Mouse (Mus musculus) mouse embryonic stem cell (cell line): ENCODE results near the gene Zbtb16.

ENCODE experiments used
- in situ Hi-C, 2 experiments: fragments of 300-500 bp; cut with MboI; formaldehyde crosslinking; loops; 1 replicate in 1 of 2; 3 replicates in 1 of 2; pipeline ENCODE4 v1.14.3; 2019 to 2020; ENCODE audit warnings: low sequenced_read_pairs in 2 of 2, low pct_unique_long_range_greater_than_20kb in 1 of 2, mixed read lengths in 1 of 2; ENCODE audit not compliant: unreplicated experiment in 1 of 2

Gene Zbtb16

DNA sequence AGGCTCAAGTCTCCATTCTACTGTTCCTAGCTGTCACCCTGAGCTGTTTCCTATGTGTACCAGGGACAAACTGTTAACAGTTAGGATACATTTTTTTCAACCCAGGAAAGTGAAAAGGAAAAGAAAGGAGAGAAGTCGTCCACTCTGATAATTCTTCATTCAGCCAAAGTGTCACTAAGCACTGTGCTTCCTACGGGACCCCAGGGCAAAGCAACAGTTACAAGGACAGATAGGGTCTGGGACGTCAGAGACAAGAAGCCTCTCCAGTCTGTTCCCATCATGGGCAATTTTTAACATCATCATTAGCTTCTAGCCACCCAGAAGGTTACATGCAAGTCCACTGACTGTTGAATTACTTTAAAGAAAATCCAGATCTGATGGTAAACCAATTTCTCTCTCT, 111.3 kb downstream of the Zbtb16 start:
- in situ Hi-C loops: no loop called here

GRCm38 (mm10) chr9:48723511-48724304, 112.3 kb downstream of the Zbtb16 start:
- in situ Hi-C loops: no loop called here

DNA sequence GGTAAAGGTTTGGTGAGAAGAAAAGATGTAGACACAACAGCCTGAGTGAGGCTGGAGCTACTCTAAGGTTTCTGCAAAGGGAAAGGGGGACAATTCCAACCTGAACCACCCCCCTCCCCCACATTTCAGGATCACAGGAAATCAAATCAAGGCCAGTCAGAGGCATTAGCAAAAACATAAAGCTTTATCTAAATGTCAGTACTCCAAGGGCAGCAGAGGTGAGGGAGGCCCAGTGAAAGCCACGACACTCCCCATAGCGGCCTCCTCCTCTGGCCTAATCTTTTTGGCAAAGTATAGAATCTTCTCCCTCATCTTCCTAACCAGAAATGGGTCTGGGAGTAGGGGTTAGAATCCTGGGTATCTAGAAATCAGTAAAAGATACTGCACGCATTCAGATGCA, 113.0 kb downstream of the Zbtb16 start:
- in situ Hi-C loops: no loop called here

- in situ Hi-C loops: no loop called here
These were observed 113.6 kb downstream of the Zbtb16 start for GRCm38 (mm10) chr9:48722261-48722920.

DNA sequence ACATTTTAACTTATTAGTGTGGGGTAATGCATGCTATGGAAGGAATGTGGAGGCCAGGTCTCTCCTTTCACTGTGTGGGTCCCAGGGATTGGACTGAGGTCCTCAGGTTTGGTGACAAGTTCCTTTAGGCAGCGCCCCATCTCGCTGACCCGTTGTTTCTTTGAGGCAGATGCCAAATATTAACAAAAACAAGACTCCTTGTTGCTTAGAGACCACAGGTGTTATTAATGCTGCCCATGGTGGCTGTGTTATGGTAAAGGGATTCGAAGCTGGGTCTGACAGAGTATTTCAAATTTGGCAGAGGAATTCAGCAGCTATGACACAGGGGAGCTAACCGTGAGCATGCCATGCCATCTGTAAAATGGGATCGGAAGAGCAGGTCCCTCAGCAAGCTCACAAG, 114.4 kb downstream of the Zbtb16 start:
- in situ Hi-C loops: no loop called here

GRCm38 (mm10) chr9:48721172-48721571, 114.8 kb downstream of the Zbtb16 start:
- in situ Hi-C loops: no loop called here

DNA sequence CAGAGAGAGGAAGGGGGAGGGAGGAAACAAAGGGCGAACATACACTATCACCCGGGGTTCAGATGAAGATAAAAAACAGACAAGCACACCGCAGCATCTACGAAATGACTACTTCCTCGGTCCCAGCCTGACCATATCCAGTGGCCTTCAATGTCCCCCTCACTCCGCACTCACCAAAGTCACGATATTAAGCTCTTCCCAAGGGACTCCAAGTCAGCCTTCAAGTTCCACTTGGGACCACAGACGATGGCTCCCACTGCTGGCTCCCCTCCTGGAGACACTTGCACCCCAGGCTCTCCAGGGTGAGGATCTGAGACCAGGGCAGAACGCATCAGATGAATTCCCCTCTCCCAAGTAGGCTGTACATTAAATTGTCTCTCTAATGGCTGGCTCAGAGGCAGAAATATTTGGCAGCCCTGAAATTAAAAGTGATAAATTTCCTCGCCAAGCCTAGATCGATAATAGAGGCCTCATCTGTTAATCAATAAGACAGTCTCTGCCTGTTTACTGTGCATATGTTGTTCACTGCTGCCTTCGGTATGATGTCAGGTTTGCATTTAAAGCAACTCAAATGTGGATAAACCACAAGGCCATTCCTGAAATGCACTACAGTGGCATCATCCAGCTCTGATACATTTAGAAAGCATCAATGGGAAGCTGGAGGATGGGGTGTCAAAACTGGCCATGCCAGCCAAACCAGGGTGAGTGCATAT, 115.6 kb downstream of the Zbtb16 start:
- in situ Hi-C loops: no loop called here

- in situ Hi-C loops: no loop called here
These were observed 116.4 kb downstream of the Zbtb16 start for GRCm38 (mm10) chr9:48719619-48720018.

DNA sequence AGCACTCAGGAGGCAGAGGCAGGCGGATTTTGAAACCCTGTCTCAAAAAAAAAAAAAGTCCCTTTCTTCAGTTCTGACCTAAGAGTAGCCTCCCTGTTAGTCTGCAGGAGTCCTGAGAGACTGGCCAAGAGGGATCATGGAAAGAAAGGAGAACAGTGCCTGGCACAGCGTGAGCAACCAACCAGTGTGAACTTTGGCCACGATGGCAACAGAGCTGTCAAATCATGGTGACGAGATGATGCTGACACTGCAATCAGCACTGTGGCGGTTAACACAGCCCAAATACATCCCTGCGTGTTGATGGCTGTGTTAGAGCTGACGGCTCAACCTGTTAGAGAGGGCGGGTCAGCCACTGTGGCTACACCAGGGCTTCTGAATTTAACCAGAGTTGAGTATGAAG, 119.5 kb downstream of the Zbtb16 start:
- in situ Hi-C loops: no loop called here

- in situ Hi-C loops: no loop called here
These were observed 121.0 kb downstream of the Zbtb16 start for GRCm38 (mm10) chr9:48715042-48715441.

GRCm38 (mm10) chr9:48713779-48714178, 122.2 kb downstream of the Zbtb16 start:
- in situ Hi-C loops: no loop called here

GRCm38 (mm10) chr9:48712985-48713765, 122.8 kb downstream of the Zbtb16 start:
- in situ Hi-C loops: no loop called here

DNA sequence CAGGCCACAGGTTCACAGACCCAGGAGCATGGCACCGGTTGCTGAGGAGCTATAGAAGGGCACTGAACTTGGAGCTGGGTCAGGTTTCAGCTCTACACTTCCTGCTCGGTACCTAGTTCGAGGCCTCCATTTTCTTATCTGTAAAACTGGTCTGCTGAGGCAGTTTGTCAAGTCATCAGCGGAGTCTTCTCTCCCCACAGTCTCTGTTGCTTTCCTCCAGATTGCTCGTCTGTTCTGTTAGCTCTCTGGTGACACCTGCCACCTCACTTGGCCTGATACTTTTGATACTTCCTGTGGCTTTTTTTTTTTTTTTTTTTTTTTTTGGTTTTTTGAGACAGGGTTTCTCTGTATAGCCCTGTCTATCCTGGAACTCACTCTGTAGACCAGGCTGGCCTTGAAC, 124.2 kb downstream of the Zbtb16 start:
- in situ Hi-C loops: no loop called here

DNA sequence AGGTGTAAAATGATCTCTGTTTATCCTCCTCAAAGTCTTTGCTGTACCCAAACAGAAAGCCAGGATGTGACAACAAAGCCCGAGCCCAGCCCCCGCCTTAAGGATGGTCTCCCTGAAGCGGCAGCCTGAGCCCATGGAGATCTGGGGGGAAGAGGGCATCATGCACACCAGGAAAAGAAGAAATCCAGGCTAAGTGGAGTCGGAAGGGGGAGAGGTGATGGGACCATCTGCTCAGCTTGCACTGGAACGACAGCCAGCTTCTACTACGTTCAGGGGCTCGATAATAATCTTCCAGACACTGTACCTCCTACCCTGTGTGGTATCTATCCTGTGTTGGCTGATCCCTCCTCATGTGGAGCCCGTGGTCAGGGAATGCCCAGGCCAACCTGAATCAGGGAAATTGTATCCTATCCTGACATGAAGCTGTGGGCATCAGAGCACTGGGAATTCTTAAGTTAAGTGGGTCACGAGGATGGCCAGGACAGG, 124.7 kb downstream of the Zbtb16 start:
- in situ Hi-C loops: no loop called here

DNA sequence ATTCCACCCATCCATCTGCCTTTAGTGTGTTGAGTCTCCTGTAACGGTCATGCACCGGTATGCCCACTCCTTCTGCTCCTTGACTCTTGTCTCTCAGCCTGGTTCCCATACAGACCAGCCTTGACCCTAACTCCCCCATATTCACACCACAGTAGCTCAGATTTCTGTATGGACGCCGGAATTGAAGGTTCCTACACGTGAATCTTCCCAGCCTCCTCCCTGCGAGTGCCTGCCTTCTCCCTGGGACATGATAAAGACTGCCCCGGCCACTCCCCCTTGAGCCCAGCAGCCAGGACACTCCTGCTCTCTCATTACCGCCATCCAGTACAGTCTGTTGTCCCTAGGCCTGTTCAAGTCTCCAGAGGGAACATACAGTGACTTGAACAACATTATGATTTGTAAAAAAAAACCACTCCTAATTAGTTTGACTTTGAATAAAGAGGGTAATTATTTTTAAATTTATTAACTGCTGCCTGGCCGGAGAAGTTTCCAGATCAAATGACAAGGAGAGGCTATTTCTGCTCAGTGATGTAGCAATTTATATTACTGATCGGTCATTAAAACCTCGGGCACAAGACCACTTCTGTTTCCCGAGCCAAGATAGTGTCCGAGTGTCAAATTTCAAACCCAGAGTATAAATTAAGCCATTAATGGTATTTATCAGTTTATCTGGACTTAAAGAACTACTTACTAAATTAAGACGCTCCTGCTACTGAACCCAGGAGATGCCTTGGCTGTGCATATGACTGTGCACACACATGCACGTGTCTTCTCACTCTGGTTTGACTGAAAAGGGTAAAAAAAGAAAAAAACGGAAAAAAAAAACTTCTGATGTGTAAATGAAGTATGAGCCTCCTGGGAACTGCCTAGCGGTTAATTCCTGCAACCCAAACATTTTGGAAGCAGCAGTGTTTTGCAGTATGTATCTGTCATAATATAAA, 125.4 kb downstream of the Zbtb16 start:
- in situ Hi-C loops: no loop called here

DNA sequence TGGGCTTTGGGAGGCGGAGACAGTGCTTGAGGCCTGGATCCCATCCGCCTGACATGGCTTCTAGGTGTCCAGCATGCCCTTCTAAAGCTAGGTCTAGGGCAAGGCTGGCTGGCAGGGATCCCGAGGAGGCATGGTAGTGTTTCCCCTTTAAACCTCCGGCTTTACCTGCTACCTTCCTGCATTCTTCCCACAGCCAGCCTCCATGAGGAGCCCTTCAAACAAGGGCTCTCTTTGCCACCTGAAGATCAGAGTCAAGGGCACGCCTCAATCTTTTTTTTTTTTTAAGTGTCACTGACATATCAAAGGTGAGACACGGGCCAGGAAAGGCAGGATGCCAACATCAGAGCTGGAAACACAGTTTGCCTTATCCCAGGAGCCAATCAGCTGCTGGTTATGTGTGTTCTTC, 128.2 kb downstream of the Zbtb16 start:
- in situ Hi-C loops: no loop called here

GRCm38 (mm10) chr9:48707134-48707823, 128.7 kb downstream of the Zbtb16 start:
- in situ Hi-C loops: no loop called here
